Mouse (Mus musculus): Measurements from ENCODE around the gene Cd4. TPM values are rescaled to one million over a fixed set of nuclear protein-coding genes. Genes with fewer than 3 reads are reported as not detected.

Gene Cd4
- polyA plus RNA-seq (2015; fragmentation: Illumina TruSeq; extraction: RNeasy Lipid Tissue Mini Kit (QIAGEN cat#74804); ENCODE audit: insufficient read depth, low read depth, low replicate concordance), result not detected

GRCm38 (mm10) chr6:124887986-124888385 is at the start of gene Cd4:
Cd4 (minus strand) TSS chr6:124888221.

GRCm38 (mm10) chr6:124930754-124931524 is 42.9 kb upstream of the Cd4 start, which contains the start of gene Mlf2:
Mlf2 (plus strand) TSS chr6:124931386.

GRCm38 (mm10) chr6:124919695-124920317 is 31.8 kb upstream of the Cd4 start, which contains the start of gene Ptms:
Ptms (minus strand) TSS chr6:124920103.

GRCm38 (mm10) chr6:124911533-124912218 is 23.7 kb upstream of the Cd4 start, which contains the start of gene Lag3:
Lag3 (minus strand) TSS chr6:124911705.

GRCm38 (mm10) chr6:124863658-124864298 is 24.2 kb downstream of the Cd4 start, which contains the start of gene Gpr162:
Gpr162 (minus strand) TSS chr6:124863983.

GRCm38 (mm10) chr6:124856916-124857839 is 30.8 kb downstream of the Cd4 start, which contains the start of gene P3h3:
P3h3 (minus strand) TSS chr6:124857752.

GRCm38 (mm10) chr6:124840241-124841167 is 47.5 kb downstream of the Cd4 start, which contains the start of gene Gnb3:
Gnb3 (minus strand) TSS chr6:124840275.

GRCm38 (mm10) chr6:124828868-124829798 is 58.9 kb downstream of the Cd4 start, which contains the start of the genes Usp5 and Cdca3:
Usp5 (minus strand) TSS chr6:124829484.
Cdca3 (plus strand) TSS chr6:124829547.

Other genes with a start within 250 kb of the Cd4 start
- gene Lpcat3, start 225.2 kb downstream of the Cd4 start, polyA plus RNA-seq (2015; fragmentation: Illumina TruSeq; extraction: RNeasy Lipid Tissue Mini Kit (QIAGEN cat#74804); ENCODE audit: insufficient read depth, low read depth, low replicate concordance), result 19.6 TPM
- gene Emg1, start 176.0 kb downstream of the Cd4 start, polyA plus RNA-seq (2015; fragmentation: Illumina TruSeq; extraction: RNeasy Lipid Tissue Mini Kit (QIAGEN cat#74804); ENCODE audit: insufficient read depth, low read depth, low replicate concordance), result 33.9 TPM
- gene Phb2, start 175.9 kb downstream of the Cd4 start, polyA plus RNA-seq (2015; fragmentation: Illumina TruSeq; extraction: RNeasy Lipid Tissue Mini Kit (QIAGEN cat#74804); ENCODE audit: insufficient read depth, low read depth, low replicate concordance), result 33.9 TPM
- gene Ptpn6, start 149.5 kb downstream of the Cd4 start, polyA plus RNA-seq (2015; fragmentation: Illumina TruSeq; extraction: RNeasy Lipid Tissue Mini Kit (QIAGEN cat#74804); ENCODE audit: insufficient read depth, low read depth, low replicate concordance), result 7.1 TPM
- 65.8 TPM for gene Grcc10, start 146.8 kb downstream of the Cd4 start, polyA plus RNA-seq (2015; fragmentation: Illumina TruSeq; extraction: RNeasy Lipid Tissue Mini Kit (QIAGEN cat#74804); ENCODE audit: insufficient read depth, low read depth, low replicate concordance)
- gene Gm45234, start 132.2 kb downstream of the Cd4 start, polyA plus RNA-seq (2015; fragmentation: Illumina TruSeq; extraction: RNeasy Lipid Tissue Mini Kit (QIAGEN cat#74804); ENCODE audit: insufficient read depth, low read depth, low replicate concordance), result 0.89 TPM
- 10.0 TPM for gene Atn1, start 131.7 kb downstream of the Cd4 start, polyA plus RNA-seq (2015; fragmentation: Illumina TruSeq; extraction: RNeasy Lipid Tissue Mini Kit (QIAGEN cat#74804); ENCODE audit: insufficient read depth, low read depth, low replicate concordance)
- 4.1 TPM for gene Eno2, start 118.5 kb downstream of the Cd4 start, polyA plus RNA-seq (2015; fragmentation: Illumina TruSeq; extraction: RNeasy Lipid Tissue Mini Kit (QIAGEN cat#74804); ENCODE audit: insufficient read depth, low read depth, low replicate concordance)
- 0.98 TPM for gene Lrrc23, start 108.5 kb downstream of the Cd4 start, polyA plus RNA-seq (2015; fragmentation: Illumina TruSeq; extraction: RNeasy Lipid Tissue Mini Kit (QIAGEN cat#74804); ENCODE audit: insufficient read depth, low read depth, low replicate concordance)
- gene Spsb2, start 79.6 kb downstream of the Cd4 start, polyA plus RNA-seq (2015; fragmentation: Illumina TruSeq; extraction: RNeasy Lipid Tissue Mini Kit (QIAGEN cat#74804); ENCODE audit: insufficient read depth, low read depth, low replicate concordance), result 4.9 TPM
- 34.3 TPM for gene Tpi1, start 73.9 kb downstream of the Cd4 start, polyA plus RNA-seq (2015; fragmentation: Illumina TruSeq; extraction: RNeasy Lipid Tissue Mini Kit (QIAGEN cat#74804); ENCODE audit: insufficient read depth, low read depth, low replicate concordance)
- 17.3 TPM for gene Usp5, start 58.7 kb downstream of the Cd4 start, polyA plus RNA-seq (2015; fragmentation: Illumina TruSeq; extraction: RNeasy Lipid Tissue Mini Kit (QIAGEN cat#74804); ENCODE audit: insufficient read depth, low read depth, low replicate concordance)
- 0.87 TPM for gene Cdca3, start 58.7 kb downstream of the Cd4 start, polyA plus RNA-seq (2015; fragmentation: Illumina TruSeq; extraction: RNeasy Lipid Tissue Mini Kit (QIAGEN cat#74804); ENCODE audit: insufficient read depth, low read depth, low replicate concordance)
- 0.46 TPM for gene Gnb3, start 47.9 kb downstream of the Cd4 start, polyA plus RNA-seq (2015; fragmentation: Illumina TruSeq; extraction: RNeasy Lipid Tissue Mini Kit (QIAGEN cat#74804); ENCODE audit: insufficient read depth, low read depth, low replicate concordance)
- 8.8 TPM for gene P3h3, start 30.5 kb downstream of the Cd4 start, polyA plus RNA-seq (2015; fragmentation: Illumina TruSeq; extraction: RNeasy Lipid Tissue Mini Kit (QIAGEN cat#74804); ENCODE audit: insufficient read depth, low read depth, low replicate concordance)
- gene Gpr162, start 24.2 kb downstream of the Cd4 start, polyA plus RNA-seq (2015; fragmentation: Illumina TruSeq; extraction: RNeasy Lipid Tissue Mini Kit (QIAGEN cat#74804); ENCODE audit: insufficient read depth, low read depth, low replicate concordance), result not detected
- 2.0 TPM for gene Lag3, start 23.5 kb upstream of the Cd4 start, polyA plus RNA-seq (2015; fragmentation: Illumina TruSeq; extraction: RNeasy Lipid Tissue Mini Kit (QIAGEN cat#74804); ENCODE audit: insufficient read depth, low read depth, low replicate concordance)
- 234 TPM for gene Ptms, start 31.9 kb upstream of the Cd4 start, polyA plus RNA-seq (2015; fragmentation: Illumina TruSeq; extraction: RNeasy Lipid Tissue Mini Kit (QIAGEN cat#74804); ENCODE audit: insufficient read depth, low read depth, low replicate concordance)
- gene Mlf2, start 43.2 kb upstream of the Cd4 start, polyA plus RNA-seq (2015; fragmentation: Illumina TruSeq; extraction: RNeasy Lipid Tissue Mini Kit (QIAGEN cat#74804); ENCODE audit: insufficient read depth, low read depth, low replicate concordance), result 42.2 TPM
- 22.9 TPM for gene Cops7a, start 77.3 kb upstream of the Cd4 start, polyA plus RNA-seq (2015; fragmentation: Illumina TruSeq; extraction: RNeasy Lipid Tissue Mini Kit (QIAGEN cat#74804); ENCODE audit: insufficient read depth, low read depth, low replicate concordance)
- 2.4 TPM for gene Pianp, start 108.5 kb upstream of the Cd4 start, polyA plus RNA-seq (2015; fragmentation: Illumina TruSeq; extraction: RNeasy Lipid Tissue Mini Kit (QIAGEN cat#74804); ENCODE audit: insufficient read depth, low read depth, low replicate concordance)
- 19.0 TPM for gene Zfp384, start 120.9 kb upstream of the Cd4 start, polyA plus RNA-seq (2015; fragmentation: Illumina TruSeq; extraction: RNeasy Lipid Tissue Mini Kit (QIAGEN cat#74804); ENCODE audit: insufficient read depth, low read depth, low replicate concordance)
- gene Ing4, start 151.5 kb upstream of the Cd4 start, polyA plus RNA-seq (2015; fragmentation: Illumina TruSeq; extraction: RNeasy Lipid Tissue Mini Kit (QIAGEN cat#74804); ENCODE audit: insufficient read depth, low read depth, low replicate concordance), result 15.3 TPM
- gene Acrbp, start 161.5 kb upstream of the Cd4 start, polyA plus RNA-seq (2015; fragmentation: Illumina TruSeq; extraction: RNeasy Lipid Tissue Mini Kit (QIAGEN cat#74804); ENCODE audit: insufficient read depth, low read depth, low replicate concordance), result 13.7 TPM
- gene Lpar5, start 179.7 kb upstream of the Cd4 start, polyA plus RNA-seq (2015; fragmentation: Illumina TruSeq; extraction: RNeasy Lipid Tissue Mini Kit (QIAGEN cat#74804); ENCODE audit: insufficient read depth, low read depth, low replicate concordance), result not detected
- 21.1 TPM for gene Chd4, start 207.8 kb upstream of the Cd4 start, polyA plus RNA-seq (2015; fragmentation: Illumina TruSeq; extraction: RNeasy Lipid Tissue Mini Kit (QIAGEN cat#74804); ENCODE audit: insufficient read depth, low read depth, low replicate concordance)
- gene Nop2, start 243.7 kb upstream of the Cd4 start, polyA plus RNA-seq (2015; fragmentation: Illumina TruSeq; extraction: RNeasy Lipid Tissue Mini Kit (QIAGEN cat#74804); ENCODE audit: insufficient read depth, low read depth, low replicate concordance), result 5.7 TPM